Mouse (Mus musculus): ENCODE results near the gene Gm11437. TPM values are rescaled to one million over a fixed set of nuclear protein-coding genes. Genes with fewer than 3 reads are reported as not detected.
A peak's percentile ranks its signal among the peaks of the same experiment; 100 is the strongest.

Gene Gm11437
- polyA plus RNA-seq, 1 experiment from 2014 or later: not detected

GRCm38 (mm10) chr11:84168701-84169288 is 1.5 kb upstream of the Gm11437 start:
- 22% methylated on average over 7 of the region's 7 CpGs for WGBS (ENCODE audit: missing documents)
- no peaks in the 10 kb centered on the region for H3K36me3 ChIP-seq (ENCODE audit: inconsistent target)
- H3K79me2 ChIP-seq (ENCODE audit: inconsistent target): no peaks in the 10 kb centered on the region
- no peak overlapping the region for H3K4me3 ChIP-seq (ENCODE audit: inconsistent target)
- H3K27ac ChIP-seq: no peak overlapping the region

GRCm38 (mm10) chr11:84164561-84164960 is 2.7 kb downstream of the Gm11437 start:
- 86% methylated on average over 4 of the region's 4 CpGs for WGBS (ENCODE audit: missing documents)
- Histone ChIP-seq H3K4me3 (ENCODE audit: inconsistent target) (no peak overlapping the region), H3K36me3 (ENCODE audit: inconsistent target) (no peaks in the 10 kb centered on the region), H3K79me2 (ENCODE audit: inconsistent target) (no peaks in the 10 kb centered on the region), H3K27ac (no peak overlapping the region)

DNA sequence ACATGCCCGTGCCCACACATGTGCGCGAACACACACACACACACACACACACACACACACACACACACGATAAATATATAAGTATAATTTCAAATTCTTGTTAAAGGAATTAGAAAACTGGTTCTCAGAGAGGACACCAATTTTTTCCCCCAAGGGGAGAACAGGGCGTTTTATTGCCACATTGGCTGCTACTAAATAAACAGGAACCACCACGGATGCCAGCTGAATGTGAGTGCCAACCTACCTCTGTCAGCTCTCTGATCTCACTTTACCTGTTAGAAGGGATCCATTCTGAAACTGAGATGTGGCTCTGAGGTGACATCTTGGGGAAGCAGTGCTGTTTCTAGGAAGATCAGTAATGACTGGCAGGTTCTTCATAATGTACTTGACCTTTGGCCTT is 3.2 kb downstream of the Gm11437 start:
- no peaks in the 10 kb centered on the region for H3K36me3 ChIP-seq (ENCODE audit: inconsistent target)
- no peak overlapping the region for H3K27ac ChIP-seq
- 71% methylated on average over 6 of the region's 6 CpGs for WGBS (ENCODE audit: missing documents)
- H3K4me3 ChIP-seq (ENCODE audit: inconsistent target): no peak overlapping the region
- no peaks in the 10 kb centered on the region for H3K79me2 ChIP-seq (ENCODE audit: inconsistent target)

GRCm38 (mm10) chr11:84156535-84157262 is 10.6 kb downstream of the Gm11437 start:
- H3K36me3 ChIP-seq (ENCODE audit: inconsistent target): no peaks in the 10 kb centered on the region
- 93% methylated on average over 4 of the region's 4 CpGs for WGBS (ENCODE audit: missing documents)
- H3K27ac ChIP-seq: no peak overlapping the region
- no peaks in the 10 kb centered on the region for H3K79me2 ChIP-seq (ENCODE audit: inconsistent target)
- no peak overlapping the region for H3K4me3 ChIP-seq (ENCODE audit: inconsistent target)

GRCm38 (mm10) chr11:84150884-84151283 is 16.4 kb downstream of the Gm11437 start:
- H3K4me3 ChIP-seq (ENCODE audit: inconsistent target): no peak overlapping the region
- WGBS (ENCODE audit: missing documents): 70% methylated on average over 2 of the region's 2 CpGs
- no peaks in the 10 kb centered on the region for H3K36me3 ChIP-seq (ENCODE audit: inconsistent target)
- H3K27ac ChIP-seq: no peak overlapping the region
- H3K79me2 ChIP-seq (ENCODE audit: inconsistent target): no peaks in the 10 kb centered on the region

DNA sequence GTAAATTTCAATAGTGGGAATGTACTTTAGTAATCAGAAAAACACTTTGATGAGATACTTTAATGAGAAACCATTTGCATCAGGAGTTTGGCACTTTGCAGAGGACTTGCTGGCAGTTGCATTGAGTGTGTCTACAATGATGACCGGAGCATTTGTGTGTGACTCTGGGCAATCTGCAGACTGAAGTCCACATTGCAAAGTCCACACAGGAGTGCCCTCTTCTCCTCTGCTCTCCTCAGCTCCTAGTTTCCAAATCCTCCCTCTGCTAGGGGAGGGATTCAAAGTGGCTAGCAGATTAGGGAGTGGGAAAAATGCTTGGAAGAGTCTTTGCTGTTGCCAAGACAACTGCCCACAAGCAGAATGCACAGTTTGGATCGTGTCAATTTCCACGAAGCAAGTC is 21.2 kb downstream of the Gm11437 start:
- 84% methylated on average over 3 of the region's 3 CpGs for WGBS (ENCODE audit: missing documents)
- Histone ChIP-seq H3K36me3 (ENCODE audit: inconsistent target) (no peaks in the 10 kb centered on the region), H3K27ac (no peak overlapping the region), H3K4me3 (ENCODE audit: inconsistent target) (no peak overlapping the region), H3K79me2 (ENCODE audit: inconsistent target) (no peaks in the 10 kb centered on the region)

DNA sequence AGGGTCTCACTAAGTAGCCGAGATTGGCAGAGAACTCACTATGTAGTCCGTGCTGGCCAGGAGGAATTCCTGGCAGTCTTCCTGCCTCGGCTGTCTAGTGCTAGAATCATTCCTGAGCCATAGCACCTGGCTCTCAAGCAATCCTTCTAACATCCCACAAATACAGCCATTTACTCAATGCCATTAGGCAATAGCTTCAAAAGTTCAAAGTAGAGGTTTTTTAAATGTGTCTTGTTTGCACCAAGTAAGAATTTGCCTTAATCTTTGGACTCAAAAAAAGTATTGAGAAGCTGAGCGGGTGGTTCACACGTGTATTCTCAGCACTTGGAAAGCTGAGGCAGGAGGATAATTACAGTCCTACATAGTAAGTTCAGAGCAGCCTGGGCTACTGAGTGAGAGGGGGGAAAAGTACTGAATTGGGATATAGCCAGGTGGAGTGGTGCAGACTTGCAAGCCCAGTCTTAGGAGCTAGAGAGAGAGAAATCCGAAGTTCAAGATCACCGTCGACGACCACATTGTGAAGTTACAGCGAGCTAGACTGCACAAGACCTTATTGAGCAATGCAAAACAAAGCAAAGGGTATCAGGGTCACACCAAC is 22.0 kb downstream of the Gm11437 start:
- Histone ChIP-seq H3K36me3 (ENCODE audit: inconsistent target) (no peaks in the 10 kb centered on the region), H3K27ac (no peak overlapping the region), H3K4me3 (ENCODE audit: inconsistent target) (no peak overlapping the region), H3K79me2 (ENCODE audit: inconsistent target) (no peaks in the 10 kb centered on the region)
- WGBS (ENCODE audit: missing documents): 79% methylated on average over 10 of the region's 10 CpGs

DNA sequence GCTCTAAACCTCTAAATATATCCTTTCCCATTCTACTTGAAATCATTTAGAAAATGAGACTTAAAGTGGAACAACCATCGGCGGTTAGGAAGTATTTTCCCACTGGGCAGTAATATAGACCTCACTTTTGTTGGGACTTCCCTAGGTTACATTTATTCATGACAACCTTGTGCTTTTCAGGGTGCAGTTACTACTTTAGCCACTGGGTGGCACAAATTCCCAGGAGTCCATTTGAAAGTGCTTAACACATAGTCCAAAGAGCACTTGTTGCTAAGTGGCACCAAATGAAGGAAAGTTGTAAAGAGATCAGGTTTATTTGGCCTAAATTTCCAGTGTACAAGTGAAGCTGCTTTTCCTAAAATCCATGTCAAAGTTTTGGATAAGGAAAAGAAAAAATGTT is 25.5 kb downstream of the Gm11437 start:
- Histone ChIP-seq H3K27ac (no peak overlapping the region), H3K4me3 (ENCODE audit: inconsistent target) (no peak overlapping the region)
- 49% methylated on average over 2 of the region's 2 CpGs for WGBS (ENCODE audit: missing documents)

GRCm38 (mm10) chr11:84136453-84136852 is 30.8 kb downstream of the Gm11437 start:
- no peaks in the 10 kb centered on the region for H3K36me3 ChIP-seq (ENCODE audit: inconsistent target)
- no peaks in the 10 kb centered on the region for H3K79me2 ChIP-seq (ENCODE audit: inconsistent target)
- H3K27ac ChIP-seq: no peak overlapping the region
- WGBS (ENCODE audit: missing documents): 90% methylated on average over 3 of the region's 3 CpGs
- H3K4me3 ChIP-seq (ENCODE audit: inconsistent target): no peak overlapping the region

More for the DNA sequence above, 25.5 kb downstream of the Gm11437 start:
- Histone ChIP-seq H3K36me3 (ENCODE audit: inconsistent target) (no peaks in the 10 kb centered on the region), H3K79me2 (ENCODE audit: inconsistent target) (no peaks in the 10 kb centered on the region)

DNA sequence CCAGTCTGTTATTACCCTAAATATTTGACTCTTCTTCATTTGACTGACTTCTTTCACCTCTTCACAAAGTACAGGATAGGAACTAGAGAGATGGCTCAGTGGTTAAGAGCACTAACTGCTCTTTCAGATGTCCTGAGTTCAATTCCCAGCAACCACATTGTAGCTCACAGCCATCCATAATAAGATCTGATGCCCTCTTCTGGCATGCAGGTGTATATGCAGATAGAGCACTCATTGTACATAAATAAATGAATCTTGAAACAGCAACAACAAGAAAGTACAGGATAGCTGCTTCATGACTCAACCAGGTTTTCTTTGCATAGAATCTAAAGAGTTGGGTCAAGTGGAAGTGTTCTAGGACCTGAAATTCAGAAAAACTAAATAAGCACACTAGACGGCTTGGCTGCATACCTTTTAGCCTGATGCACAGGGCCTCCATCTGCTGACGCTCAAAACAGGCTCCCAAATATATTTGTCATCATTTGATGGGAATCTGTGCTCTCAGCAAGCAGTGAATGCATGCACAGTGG is 32.9 kb downstream of the Gm11437 start:
- Histone ChIP-seq H3K27ac (no peak overlapping the region), H3K79me2 (ENCODE audit: inconsistent target) (no peaks in the 10 kb centered on the region), H3K4me3 (ENCODE audit: inconsistent target) (no peak overlapping the region), H3K36me3 (ENCODE audit: inconsistent target) (no peaks in the 10 kb centered on the region)
- 95% methylated on average over 2 of the region's 2 CpGs for WGBS (ENCODE audit: missing documents)

GRCm38 (mm10) chr11:84129799-84130185 is 37.5 kb downstream of the Gm11437 start:
- no peak overlapping the region for H3K27ac ChIP-seq
- whole genome bisulfite sequencing (ENCODE audit: missing documents): 8% methylated on average over 11 of the region's 11 CpGs

DNA sequence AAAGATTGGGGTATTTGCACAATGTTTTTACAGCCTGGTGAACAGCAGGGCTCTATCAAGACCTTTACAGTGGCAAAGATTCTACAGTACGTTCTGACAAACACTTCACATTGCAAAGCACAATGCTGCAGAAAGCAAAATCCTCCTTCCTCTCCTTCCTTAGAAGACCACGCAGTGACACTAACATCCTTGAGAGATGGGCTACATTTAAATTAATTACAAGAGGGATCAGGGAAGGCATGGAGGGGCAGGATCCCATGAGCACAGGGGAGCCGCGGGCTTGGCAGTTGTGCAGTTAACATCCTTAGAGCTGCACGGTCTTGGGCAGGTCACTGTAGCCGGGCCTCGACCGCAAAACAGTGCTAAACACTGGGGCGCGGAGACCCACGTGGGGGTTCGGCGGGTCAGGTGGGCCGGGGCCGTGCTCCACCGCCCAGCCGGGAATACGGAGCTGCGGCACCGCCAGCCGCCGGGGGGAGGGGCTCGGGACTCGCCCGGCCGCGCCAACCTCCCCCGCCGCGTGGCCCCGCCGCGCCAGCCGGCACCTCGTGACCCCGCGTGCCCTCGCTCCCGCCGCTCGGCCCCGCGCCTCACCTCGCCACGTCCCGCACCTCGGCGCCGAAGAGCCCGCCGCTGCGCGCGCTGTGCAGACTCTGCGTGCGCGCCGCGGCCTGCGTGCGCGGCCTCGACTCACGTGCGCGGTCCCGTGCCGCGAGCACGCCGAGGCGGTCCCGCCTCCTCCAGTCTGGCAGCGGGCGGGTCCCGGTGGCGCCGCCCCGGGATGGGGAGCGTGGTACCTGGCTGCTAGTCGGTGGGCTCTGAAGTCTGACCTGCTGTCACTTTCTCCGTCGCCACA is 38.1 kb downstream of the Gm11437 start, which contains the start of the genes Tada2a and Acaca:
Tada2a (minus strand) TSS at position 658 of the 856 bp plus-strand sequence.
Acaca (plus strand) TSS at position 730 of the 856 bp plus-strand sequence.
- H3K79me2 ChIP-seq (ENCODE audit: inconsistent target): no peaks in the 10 kb centered on the region
- 0 out of 2 replicates have a peak, but pooled peaks cover 5% of the 10 kb centered on the region for H3K36me3 ChIP-seq (ENCODE audit: inconsistent target)
- peak within 1 kb of the TSS; percentile 65 for H3K4me3 ChIP-seq (ENCODE audit: inconsistent target)
- under 1% methylated on average over 58 of the region's 83 CpGs for WGBS (ENCODE audit: missing documents)
- H3K27ac ChIP-seq: no peak within 1 kb of the TSS

More at GRCm38 (mm10) chr11:84129799-84130185, 37.5 kb downstream of the Gm11437 start:
- Histone ChIP-seq H3K36me3 (ENCODE audit: inconsistent target) (0 out of 2 replicates have a peak, but pooled peaks cover 5% of the 10 kb centered on the region), H3K4me3 (ENCODE audit: inconsistent target) (peak overlapping the region; percentile 39), H3K79me2 (ENCODE audit: inconsistent target) (no peaks in the 10 kb centered on the region)

GRCm38 (mm10) chr11:84127977-84128376 is 39.3 kb downstream of the Gm11437 start:
- 0 out of 2 replicates have a peak, but pooled peaks cover 5% of the 10 kb centered on the region for H3K36me3 ChIP-seq (ENCODE audit: inconsistent target)
- H3K4me3 ChIP-seq (ENCODE audit: inconsistent target): no peak overlapping the region
- whole genome bisulfite sequencing (ENCODE audit: missing documents): 78% methylated on average over 4 of the region's 4 CpGs
- H3K27ac ChIP-seq: no peak overlapping the region
- no peaks in the 10 kb centered on the region for H3K79me2 ChIP-seq (ENCODE audit: inconsistent target)

All from macrophage (primary cell).